Comparison of ENCODE assay signal across 8 mouse cellular contexts in the genomic region with DNA sequence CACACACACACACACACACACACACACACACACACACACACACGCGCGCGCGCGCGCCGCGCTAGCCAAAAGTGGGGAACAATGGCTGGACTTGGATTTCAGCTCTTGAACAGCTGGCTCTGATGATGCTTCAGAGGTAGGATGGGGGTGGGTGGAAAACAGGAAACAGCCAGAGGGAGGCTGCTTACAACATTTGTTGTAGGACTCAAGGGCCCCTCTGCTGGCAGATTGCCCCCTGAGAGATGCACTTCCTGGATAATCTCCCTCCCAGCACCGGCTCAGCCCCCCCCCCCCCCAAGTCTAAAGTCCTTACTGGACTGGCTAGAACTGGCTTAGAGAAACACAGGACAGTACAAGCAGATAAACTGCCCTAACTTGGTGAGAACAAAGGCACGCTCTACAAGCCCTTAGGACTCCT. TPM values are rescaled to one million over a fixed set of nuclear protein-coding genes. Genes with fewer than 3 reads are reported as not detected.
DNase-seq lines count a peak whose midpoint lies in the region; ATAC-seq lines count a peak whose summit lies in the region.

No protein-coding gene starts in this region.

- H3K9ac ChIP-seq in heart, embryonic 12.5 days = no peak overlapping the region
- H3K9ac ChIP-seq in kidney, embryonic 14.5 days (ENCODE audit: low read depth, low read length) = peak overlapping the region; percentile 18; the same call in 1 of the 2 replicates
- no peak overlapping the region for H3K9ac ChIP-seq in stomach, embryonic 14.5 days (replicated peaks; ENCODE audit: low read depth, low read length)

- DNase-seq in thymus, postnatal 14 days = peak; percentile 42
- no peak for DNase-seq in thymus, postnatal 4 days
- no peak for DNase-seq in right cerebral cortex, adult 2 months (ENCODE audit: low spot score in 2 of 2)
- DNase-seq in spleen, postnatal 14 days (ENCODE audit: low spot score in 2 of 2) = no peak
- no peak for DNase-seq in urinary bladder, postnatal 10 days (ENCODE audit: low spot score)

- H3K36me3 ChIP-seq in heart, embryonic 12.5 days = no peaks in the 10 kb centered on the region
- no peaks in the 10 kb centered on the region for H3K36me3 ChIP-seq in kidney, embryonic 14.5 days (ENCODE audit: control insufficient read depth, insufficient read depth, low read length)
- H3K36me3 ChIP-seq in stomach, embryonic 14.5 days (ENCODE audit: control insufficient read depth, insufficient read depth, low read length) = no peaks in the 10 kb centered on the region

- no peak overlapping the region for H3K4me2 ChIP-seq in heart, embryonic 12.5 days
- no peak overlapping the region for H3K4me2 ChIP-seq in kidney, embryonic 14.5 days (replicated peaks; ENCODE audit: low read depth, low read length)
- H3K4me2 ChIP-seq in stomach, embryonic 14.5 days (replicated peaks; ENCODE audit: low read depth, low read length) = no peak overlapping the region

- H3K27me3 ChIP-seq in heart, embryonic 12.5 days (replicated peaks) = peaks cover 5% of the 10 kb centered on the region; the same call in 1 of the 2 replicates
- H3K27me3 ChIP-seq in kidney, embryonic 14.5 days (ENCODE audit: control insufficient read depth, insufficient read depth, low read length) = 0 out of 2 replicates have a peak, but pooled peaks cover 3% of the 10 kb centered on the region
- H3K27me3 ChIP-seq in stomach, embryonic 14.5 days (ENCODE audit: control insufficient read depth, insufficient read depth, low read length) = no peaks in the 10 kb centered on the region

- no peaks in the 10 kb centered on the region for H3K9me3 ChIP-seq in heart, embryonic 12.5 days (replicated peaks)
- H3K9me3 ChIP-seq in kidney, embryonic 14.5 days (ENCODE audit: control insufficient read depth, low read length) = no peaks in the 10 kb centered on the region
- no peaks in the 10 kb centered on the region for H3K9me3 ChIP-seq in stomach, embryonic 14.5 days (ENCODE audit: control insufficient read depth, low read depth, low read length)

- H3K27ac ChIP-seq in heart, embryonic 12.5 days (ENCODE audit: poor library complexity, severe bottlenecking) = no peak overlapping the region
- H3K27ac ChIP-seq in kidney, embryonic 14.5 days (ENCODE audit: low read depth, low read length) = 0 out of 2 replicates have a peak overlapping the region, but pooled peaks have one; percentile 38
- H3K27ac ChIP-seq in stomach, embryonic 14.5 days (ENCODE audit: low read length) = peak overlapping the region; percentile 58

- peak; percentile 63 for ATAC-seq in heart, embryonic 12.5 days (ENCODE audit: insufficient number of reproducible peaks, low FRiP score)
- ATAC-seq in kidney, embryonic 14.5 days (ENCODE audit: low FRiP score, low TSS enrichment) = 0 out of 2 replicates have a peak, but pooled peaks have one; percentile 25
- no peak; the same call in 1 of the 2 replicates for ATAC-seq in stomach, embryonic 14.5 days (ENCODE audit: insufficient number of reproducible peaks, insufficient read depth, low FRiP score, low read depth)

- peaks cover 11% of the 10 kb centered on the region; the same call in 1 of the 2 replicates for H3K4me1 ChIP-seq in heart, embryonic 12.5 days (replicated peaks)
- H3K4me1 ChIP-seq in kidney, embryonic 14.5 days (ENCODE audit: control insufficient read depth, insufficient read depth, low read length) = peaks cover 7% of the 10 kb centered on the region; the same call in 1 of the 2 replicates
- H3K4me1 ChIP-seq in stomach, embryonic 14.5 days (ENCODE audit: control insufficient read depth, insufficient read depth, low read length) = peaks cover 12% of the 10 kb centered on the region; the same call in 1 of the 2 replicates

- H3K4me3 ChIP-seq in heart, embryonic 12.5 days = no peak overlapping the region
- H3K4me3 ChIP-seq in kidney, embryonic 14.5 days (ENCODE audit: low read length) = no peak overlapping the region
- no peak overlapping the region for H3K4me3 ChIP-seq in stomach, embryonic 14.5 days (ENCODE audit: low read depth, low read length)

- WGBS in heart, embryonic 12.5 days = 48% methylated on average over 11 of the region's 11 CpGs
- 53% methylated on average over 10 of the region's 11 CpGs for WGBS in kidney, embryonic 14.5 days
- 46% methylated on average over 11 of the region's 11 CpGs for WGBS in stomach, embryonic 14.5 days

RNA-seq across cellular contexts. Expression of gene Tjap1, which starts 4.9 kb away (rescaled TPM):
- polyA plus RNA-seq in heart, embryonic 12.5 days (2016; fragmentation: Nextera tagmentation; extraction: Ambion mirVana) = 43.7 and 44.1 TPM in 2 replicates
- 38.5 and 39.4 TPM in 2 replicates for polyA plus RNA-seq in kidney, embryonic 14.5 days (2014; fragmentation: Nextera tagmentation; extraction: Ambion mirVana)
- 46.4 and 48.8 TPM in 2 replicates for polyA plus RNA-seq in stomach, embryonic 14.5 days (2014; fragmentation: Nextera tagmentation; extraction: Ambion mirVana)

RNA-seq across cellular contexts. Expression of gene Dlk2, which starts 9.5 kb away (rescaled TPM):
- 0.28 and 0.33 TPM in 2 replicates for polyA plus RNA-seq in heart, embryonic 12.5 days (2016; fragmentation: Nextera tagmentation; extraction: Ambion mirVana)
- not detected in 2 replicates for polyA plus RNA-seq in kidney, embryonic 14.5 days (2014; fragmentation: Nextera tagmentation; extraction: Ambion mirVana)
- 2.8 and 3.9 TPM in 2 replicates for polyA plus RNA-seq in stomach, embryonic 14.5 days (2014; fragmentation: Nextera tagmentation; extraction: Ambion mirVana)

RNA-seq across cellular contexts. Expression of gene Lrrc73, which starts 34.4 kb away (rescaled TPM):
- 0.89 and 0.91 TPM in 2 replicates for polyA plus RNA-seq in heart, embryonic 12.5 days (2016; fragmentation: Nextera tagmentation; extraction: Ambion mirVana)
- polyA plus RNA-seq in kidney, embryonic 14.5 days (2014; fragmentation: Nextera tagmentation; extraction: Ambion mirVana) = 0.54 and 0.92 TPM in 2 replicates
- polyA plus RNA-seq in stomach, embryonic 14.5 days (2014; fragmentation: Nextera tagmentation; extraction: Ambion mirVana) = 0.55 and 0.85 TPM in 2 replicates

RNA-seq across cellular contexts. Expression of gene Yipf3, which starts 39.8 kb away (rescaled TPM):
- 66.6 and 72.0 TPM in 2 replicates for polyA plus RNA-seq in heart, embryonic 12.5 days (2016; fragmentation: Nextera tagmentation; extraction: Ambion mirVana)
- polyA plus RNA-seq in kidney, embryonic 14.5 days (2014; fragmentation: Nextera tagmentation; extraction: Ambion mirVana) = 102 and 106 TPM in 2 replicates
- polyA plus RNA-seq in stomach, embryonic 14.5 days (2014; fragmentation: Nextera tagmentation; extraction: Ambion mirVana) = 104 and 106 TPM in 2 replicates

RNA-seq across cellular contexts. Expression of gene Polr1c, which starts 39.8 kb away (rescaled TPM):
- polyA plus RNA-seq in heart, embryonic 12.5 days (2016; fragmentation: Nextera tagmentation; extraction: Ambion mirVana) = 44.5 and 48.6 TPM in 2 replicates
- 114 and 120 TPM in 2 replicates for polyA plus RNA-seq in kidney, embryonic 14.5 days (2014; fragmentation: Nextera tagmentation; extraction: Ambion mirVana)
- polyA plus RNA-seq in stomach, embryonic 14.5 days (2014; fragmentation: Nextera tagmentation; extraction: Ambion mirVana) = 86.8 and 87.9 TPM in 2 replicates
